Mouse (Mus musculus) thymus, postnatal 10 days (tissue): ENCODE measurements at regions not wholly inside any gene's neighbourhood (a gene's known extent, or its start where the extent isn't known, plus 50 kb on each side); places are given as distances from the start of the nearest gene placed in this dataset.

Experiments
- DNase-seq, 2 experiments: peaks; one replicate each; pipeline ENCODE4 v3.0.0; 2021; ENCODE audit warnings: low spot score in 2 of 2

DNA sequence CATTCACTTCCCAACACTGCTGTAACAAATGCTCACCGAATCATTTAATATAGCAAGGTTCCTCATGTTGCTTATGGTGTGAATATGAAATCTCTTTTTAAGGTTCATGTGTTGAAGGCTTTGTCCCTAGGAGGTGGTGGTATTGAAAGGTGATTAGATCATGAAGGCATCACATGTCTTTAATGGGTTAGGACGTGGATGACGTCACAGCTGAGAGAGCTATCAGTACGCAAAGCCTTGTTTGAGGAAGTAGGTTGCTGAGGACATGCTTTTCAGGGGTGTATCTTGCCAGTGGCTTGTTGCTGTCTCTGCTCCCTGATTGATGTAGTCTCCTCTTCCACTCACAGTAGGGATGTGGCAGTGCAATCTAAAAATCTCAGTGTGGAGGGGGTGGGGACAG is 69.8 kb upstream of the Arsj start:
- DNase-seq = no peak

DNA sequence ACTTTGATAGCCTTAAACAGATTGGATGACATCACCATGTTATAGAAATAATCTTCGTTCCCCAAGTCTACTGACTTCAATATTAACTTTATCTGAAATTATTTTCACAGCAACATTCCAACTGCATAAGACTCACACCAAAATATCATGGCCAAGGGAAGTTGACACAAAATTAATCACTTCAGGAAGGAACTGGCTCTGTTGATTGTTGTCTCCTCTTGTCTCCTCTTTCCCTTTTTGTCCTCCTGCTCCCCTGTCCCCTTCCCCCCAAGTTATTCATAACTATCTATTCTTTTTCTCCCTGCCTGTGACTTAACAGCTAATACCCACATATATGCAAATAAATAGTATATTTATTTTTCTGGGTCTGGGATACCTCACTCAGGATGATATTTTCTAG is 67.6 kb upstream of the Arsj start:
- no peak for DNase-seq

DNA sequence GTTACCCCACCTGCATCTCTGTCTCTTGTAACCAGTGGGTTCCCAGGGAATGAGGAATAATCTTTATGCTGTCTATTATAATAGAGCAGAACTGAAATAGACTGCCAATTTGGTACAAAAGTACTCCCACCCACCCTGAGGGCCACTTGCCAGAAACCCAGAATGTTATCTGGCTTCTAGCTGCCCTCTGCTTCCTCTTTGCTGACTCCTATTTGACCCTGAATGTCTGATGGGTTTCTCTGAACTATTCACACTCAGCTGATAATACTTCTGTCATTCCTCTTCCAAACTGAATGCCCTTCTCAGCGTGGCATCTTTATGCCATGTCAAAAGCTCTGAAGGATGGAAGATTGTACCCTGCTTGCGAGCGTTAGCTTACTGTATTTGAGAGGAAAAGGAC is 64.2 kb upstream of the Arsj start:
- no peak for DNase-seq

DNA sequence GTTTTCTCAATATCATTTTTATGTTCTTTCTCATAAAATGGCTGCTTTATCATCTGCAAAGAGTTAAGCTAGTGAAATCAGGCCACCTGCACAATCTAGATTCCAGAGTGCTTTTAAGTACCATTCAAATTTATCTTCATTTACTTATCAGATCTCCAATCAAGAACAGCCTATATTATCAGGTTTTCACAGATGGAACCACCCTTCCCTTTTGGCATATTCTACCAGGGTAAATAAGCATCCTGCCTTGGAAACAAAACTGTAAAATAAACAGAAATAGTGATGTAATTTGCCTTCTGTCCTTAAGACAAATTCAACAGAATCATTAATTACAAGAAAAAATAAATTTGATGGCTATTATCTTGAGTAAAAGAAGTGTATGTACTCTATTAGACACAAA is 55.2 kb upstream of the Arsj start:
- DNase-seq = no peak
